Mouse (Mus musculus): Measurements from ENCODE around the gene Pm20d1.

DNA sequence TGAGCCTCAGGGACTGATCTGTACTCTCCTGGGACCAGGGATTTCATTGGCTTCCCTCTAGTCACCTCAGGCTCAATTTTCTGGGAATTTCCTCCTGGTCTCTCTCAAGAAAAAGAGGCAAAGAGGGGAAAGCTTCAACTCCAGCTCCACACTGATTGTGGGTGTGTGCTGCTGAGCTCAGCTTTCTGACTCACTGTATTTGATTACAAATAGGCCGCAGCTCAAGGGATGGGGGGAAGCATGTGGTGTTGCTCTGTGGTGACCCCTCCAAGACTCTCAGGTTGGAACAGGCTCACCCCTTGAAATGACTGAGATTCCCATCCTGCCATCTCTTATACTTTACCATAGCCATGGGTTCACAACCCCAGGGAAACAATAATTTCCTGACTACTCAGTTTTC is 14.2 kb downstream of the Pm20d1 start:
- no peak for TF ChIP-seq POLR2A (IDR thresholded peaks at IDR 0.05; ENCODE audit: insufficient read length, low read depth)
- TF ChIP-seq E2F4 (IDR thresholded peaks at IDR 0.05; ENCODE audit: insufficient read depth): no peak
